Mouse (Mus musculus) forebrain, embryonic 11.5 days (tissue): ENCODE measurements around the gene Clic1. TPM values are rescaled to one million over a fixed set of nuclear protein-coding genes. Genes with fewer than 3 reads are reported as not detected.

Experiments
- ATAC-seq: fragments of 200-750 bp; cut with Nextera tagmentation; replicated peaks from 2 replicates; pipeline ENCODE4 v1.8.0; 2017; ENCODE audit warnings: moderate TSS enrichment; ENCODE audit not compliant: low FRiP score
- DNase-seq: peaks from one replicate; pipeline ENCODE4 v3.0.0-alpha.2; 2017; ENCODE audit warnings: low spot score
- H3K27ac ChIP-seq: fragments of 300-500 bp; sonication (generic); 2 replicates; pipeline ENCODE4 v1.5.1; 2014; ENCODE audit warnings: low read depth, low read length
- H3K27me3 ChIP-seq: fragments of 300-500 bp; sonication (generic); 2 replicates; pipeline ENCODE4 v1.6.1; 2014; ENCODE audit warnings: mild to moderate bottlenecking, low read length, mixed read lengths; ENCODE audit not compliant: control insufficient read depth, insufficient read depth
- H3K36me3 ChIP-seq: fragments of 300-500 bp; sonication (generic); 2 replicates; pipeline ENCODE4 v1.6.1; 2014; ENCODE audit warnings: mild to moderate bottlenecking, low read length, moderate library complexity, mixed read lengths; ENCODE audit not compliant: control insufficient read depth, insufficient read depth
- H3K4me1 ChIP-seq: fragments of 300-500 bp; sonication (generic); replicated peaks from 2 replicates; pipeline ENCODE4 v1.6.1; 2014; ENCODE audit warnings: low read length, mixed read lengths; ENCODE audit not compliant: control insufficient read depth, insufficient read depth
- H3K4me2 ChIP-seq: fragments of 300-500 bp; sonication (generic); 2 replicates; pipeline ENCODE4 v1.6.1; 2014; ENCODE audit warnings: low read depth, mild to moderate bottlenecking, low read length, moderate library complexity, mixed read lengths; ENCODE audit not compliant: severe bottlenecking
- H3K4me3 ChIP-seq: fragments of 300-500 bp; sonication (generic); 2 replicates; pipeline ENCODE4 v1.5.1; 2014; ENCODE audit warnings: low read depth, low read length
- H3K9ac ChIP-seq: fragments of 300-500 bp; sonication (generic); 2 replicates; pipeline ENCODE4 v1.6.1; 2014; ENCODE audit warnings: low read length
- H3K9me3 ChIP-seq: fragments of 300-500 bp; sonication (generic); 2 replicates; pipeline ENCODE4 v1.6.1; 2016; ENCODE audit warnings: low read length, mixed read lengths; ENCODE audit not compliant: control insufficient read depth
- WGBS: fragments of 180-500 bp; shearing (Covaris S2); extraction: QIAGEN DNeasy Blood & Tissue Kit; methylation state at CpG from one replicate; pipeline ENCODE4 v1.1.7; 2014; 5-methylcytosine and 5-hydroxymethylcytosine counted together
- polyA plus RNA-seq: library from polyadenylated mRNA; unstranded; fragments of >200 nt; fragmentation: Nextera tagmentation; extraction: Ambion mirVana; gene quantifications from 2 replicates; pipeline ENCODE4 v1.2.1, GENCODE M21; 2014

The Clic1 gene
- polyA plus RNA-seq, 1 experiment from 2014 or later = 67.7 TPM

DNA sequence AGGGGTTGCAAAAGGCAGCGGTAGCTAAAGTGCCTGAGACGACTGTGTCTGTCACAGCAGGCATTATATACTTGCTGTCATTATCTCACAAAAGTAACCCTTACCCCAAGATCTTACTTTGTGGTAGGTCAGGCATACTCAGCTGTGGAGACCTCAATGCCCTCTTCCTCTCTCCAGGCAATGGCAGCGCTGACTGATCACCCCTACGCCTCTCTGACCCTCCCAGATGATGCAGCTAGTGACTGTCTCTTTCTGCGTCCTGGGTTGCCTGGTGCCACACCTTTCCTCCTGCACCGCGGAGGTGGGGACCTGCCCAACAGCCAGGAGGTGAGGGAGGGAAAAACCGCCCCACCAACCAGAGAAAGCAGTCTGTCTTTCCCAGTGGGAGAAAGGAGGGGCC, 11.5 kb downstream of the Clic1 start:
- peaks cover 10% of the 10 kb centered on the region for H3K27me3 ChIP-seq
- H3K4me3 ChIP-seq = no peak overlapping the region
- H3K9ac ChIP-seq = no peak overlapping the region
- no peaks in the 10 kb centered on the region for H3K9me3 ChIP-seq
- H3K4me1 ChIP-seq = peaks cover 17% of the 10 kb centered on the region
- DNase-seq (peak; percentile 45), ATAC-seq (no peak)
- H3K36me3 ChIP-seq = peaks cover 8% of the 10 kb centered on the region; the same call in 1 of the 2 replicates
- no peak overlapping the region for H3K27ac ChIP-seq
- H3K4me2 ChIP-seq = no peak overlapping the region
- 88% methylated on average over 8 of the region's 8 CpGs for WGBS

- Histone ChIP-seq H3K36me3 (peaks cover 7% of the 10 kb centered on the region; the same call in 1 of the 2 replicates), H3K9ac (no peak overlapping the region), H3K4me3 (no peak overlapping the region), H3K9me3 (no peaks in the 10 kb centered on the region), H3K4me2 (no peak overlapping the region), H3K4me1 (peaks cover 17% of the 10 kb centered on the region), H3K27ac (no peak overlapping the region), H3K27me3 (peaks cover 14% of the 10 kb centered on the region)
- DNase-seq = no peak
- 93% methylated on average over 3 of the region's 3 CpGs for WGBS
- ATAC-seq = no peak
Measured at GRCm38 (mm10) chr17:35063466-35063865, 13.7 kb downstream of the Clic1 start.

DNA sequence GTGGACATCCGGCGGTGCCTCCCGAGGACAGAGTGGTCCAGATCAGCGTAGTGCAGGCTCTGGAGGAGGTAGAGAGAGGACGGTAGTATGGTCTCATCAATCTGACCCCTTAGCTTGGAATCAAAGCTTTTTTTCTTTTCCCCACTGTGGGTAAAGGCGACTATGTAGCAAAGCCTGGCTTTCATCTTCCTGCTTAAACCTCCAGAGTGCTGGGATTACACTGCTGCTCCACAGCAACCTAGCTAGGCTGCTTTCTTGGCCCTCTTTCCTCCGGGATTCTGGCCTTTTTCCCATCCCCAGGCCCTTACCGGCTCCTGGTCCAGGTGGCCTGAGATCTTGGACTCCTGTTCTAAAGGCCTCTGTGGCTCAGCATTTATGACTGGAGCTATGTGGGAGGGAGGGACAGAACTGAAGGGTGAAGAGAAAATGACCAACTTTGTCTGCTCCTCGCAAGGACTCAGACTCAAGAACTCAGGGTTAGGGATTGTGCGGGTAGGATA, 14.7 kb downstream of the Clic1 start:
- Histone ChIP-seq H3K27ac (no peak overlapping the region), H3K4me1 (peaks cover 14% of the 10 kb centered on the region), H3K9ac (no peak overlapping the region), H3K9me3 (no peaks in the 10 kb centered on the region), H3K36me3 (peaks cover 7% of the 10 kb centered on the region; the same call in 1 of the 2 replicates), H3K4me3 (no peak overlapping the region), H3K4me2 (peak overlapping the region; percentile 37; the same call in 1 of the 2 replicates), H3K27me3 (peaks cover 14% of the 10 kb centered on the region)
- DNase-seq = no peak
- ATAC-seq = no peak
- 34% methylated on average over 10 of the region's 10 CpGs for WGBS

GRCm38 (mm10) chr17:35064951-35065947, 15.5 kb downstream of the Clic1 start, which contains the start of gene Ly6g6c:
Gene Ly6g6c, plus strand, starts transcription at chr17:35065388.
- DNase-seq (peak; percentile 67), ATAC-seq (no peak)
- no peak within 1 kb of the TSS for H3K27ac ChIP-seq
- under 1% methylated on average over 48 of the region's 48 CpGs for WGBS
- no peaks in the 10 kb centered on the region for H3K9me3 ChIP-seq
- peak within 1 kb of the TSS; percentile 48 for H3K9ac ChIP-seq
- peaks cover 13% of the 10 kb centered on the region for H3K4me1 ChIP-seq
- H3K36me3 ChIP-seq = peaks cover 7% of the 10 kb centered on the region; the same call in 1 of the 2 replicates
- H3K4me3 ChIP-seq = peak within 1 kb of the TSS; percentile 6
- peaks cover 14% of the 10 kb centered on the region for H3K27me3 ChIP-seq
- peak within 1 kb of the TSS; percentile 37 for H3K4me2 ChIP-seq

DNA sequence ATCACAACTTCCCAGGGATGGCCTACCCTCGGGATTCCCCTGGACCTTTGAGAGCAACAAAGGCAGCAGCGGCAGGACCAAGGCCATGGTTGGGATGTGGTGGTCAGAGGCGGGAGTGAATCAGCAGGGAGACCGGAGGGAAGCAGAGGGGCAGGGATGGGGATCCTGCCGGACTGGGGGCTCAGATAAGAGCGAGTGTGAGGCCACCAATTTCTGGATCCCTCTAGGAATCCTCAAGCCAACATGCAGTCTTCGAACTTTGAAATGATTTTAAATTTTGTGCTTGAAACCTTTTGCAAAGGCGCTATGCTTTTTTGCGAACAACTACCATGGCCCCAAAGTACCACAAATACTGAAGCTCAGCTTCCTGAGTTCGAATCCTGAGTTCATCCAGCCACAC, 16.3 kb downstream of the Clic1 start, which contains the start of gene Mpig6b:
Gene Mpig6b (minus strand): TSS at position 101 of the 400 bp plus-strand sequence.
- Histone ChIP-seq H3K27ac (no peak within 1 kb of the TSS), H3K27me3 (peaks cover 14% of the 10 kb centered on the region), H3K9me3 (no peaks in the 10 kb centered on the region), H3K4me1 (peaks cover 6% of the 10 kb centered on the region; the same call in 1 of the 2 replicates), H3K4me3 (peak within 1 kb of the TSS; percentile 6), H3K9ac (peak within 1 kb of the TSS; percentile 48), H3K36me3 (peaks cover 6% of the 10 kb centered on the region; the same call in 1 of the 2 replicates), H3K4me2 (peak within 1 kb of the TSS; percentile 37)
- WGBS = 44% methylated on average over 10 of the region's 10 CpGs
- DNase-seq (no peak), ATAC-seq (no peak)

- WGBS = 88% methylated on average over 17 of the region's 17 CpGs
Measured at GRCm38 (mm10) chr17:35068213-35068914, 18.6 kb downstream of the Clic1 start.

GRCm38 (mm10) chr17:35070556-35071229, 20.9 kb downstream of the Clic1 start:
- WGBS = 63% methylated on average over 6 of the region's 6 CpGs
- H3K9me3 ChIP-seq = no peaks in the 10 kb centered on the region
- no peaks in the 10 kb centered on the region; the same call in 1 of the 2 replicates for H3K4me1 ChIP-seq
- H3K36me3 ChIP-seq = no peaks in the 10 kb centered on the region
- H3K27ac ChIP-seq = no peak overlapping the region
- no peak for ATAC-seq
- no peak overlapping the region for H3K4me2 ChIP-seq
- no peak overlapping the region for H3K4me3 ChIP-seq
- no peak for DNase-seq
- no peak overlapping the region for H3K9ac ChIP-seq
- H3K27me3 ChIP-seq = peaks cover 9% of the 10 kb centered on the region

More at GRCm38 (mm10) chr17:35068213-35068914, 18.6 kb downstream of the Clic1 start:
- ATAC-seq (no peak), DNase-seq (no peak)
- no peak overlapping the region for H3K4me2 ChIP-seq
- peaks cover 14% of the 10 kb centered on the region for H3K27me3 ChIP-seq
- no peaks in the 10 kb centered on the region for H3K36me3 ChIP-seq
- H3K4me1 ChIP-seq = peaks cover 6% of the 10 kb centered on the region; the same call in 1 of the 2 replicates
- no peak overlapping the region for H3K27ac ChIP-seq
- H3K9me3 ChIP-seq = no peaks in the 10 kb centered on the region
- no peak overlapping the region for H3K4me3 ChIP-seq
- no peak overlapping the region for H3K9ac ChIP-seq

DNA sequence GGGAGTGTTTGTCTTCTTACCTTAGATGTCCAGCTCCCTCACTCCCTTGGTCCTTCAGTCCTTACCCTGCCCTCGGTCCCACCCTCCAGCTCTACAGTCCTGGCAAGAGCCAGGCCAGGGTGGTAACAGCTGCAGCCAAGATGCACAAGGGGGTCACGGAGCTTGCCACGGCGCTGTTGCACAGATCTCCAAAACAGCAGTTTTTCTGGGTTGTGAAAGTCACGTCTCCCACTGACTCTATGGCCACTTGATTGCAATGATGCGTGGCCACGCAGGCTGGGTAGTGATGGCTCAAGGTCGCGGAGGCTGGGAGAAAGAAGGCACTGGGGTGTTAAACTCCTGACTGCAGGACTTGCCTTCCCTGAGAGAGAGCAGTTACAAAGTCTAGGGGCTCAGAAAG, 21.7 kb downstream of the Clic1 start:
- Histone ChIP-seq H3K9ac (no peak overlapping the region), H3K9me3 (no peaks in the 10 kb centered on the region), H3K27ac (no peak overlapping the region), H3K4me3 (no peak overlapping the region), H3K4me1 (peaks cover 4% of the 10 kb centered on the region; the same call in 1 of the 2 replicates), H3K27me3 (peaks cover 2% of the 10 kb centered on the region; the same call in 1 of the 2 replicates), H3K4me2 (no peak overlapping the region), H3K36me3 (no peaks in the 10 kb centered on the region)
- WGBS = 87% methylated on average over 9 of the region's 9 CpGs
- ATAC-seq (no peak), DNase-seq (no peak)
